In genomic region chr12:34248193-34249121, GRCm38 (mm10) we compare ENCODE assay signal across 13 mouse cellular contexts.
A peak's percentile ranks its signal among the peaks of the same experiment; 100 is the strongest.
DNase-seq lines count a peak whose midpoint lies in the region; ATAC-seq and TF ChIP-seq lines count a peak whose summit lies in the region.
"Had no signal": no experiment of that assay in that cellular context is flagged by ENCODE, and none has a peak within 500 bp of the region (broad histone marks: within the 10 kb centered on the region; RNA-seq: fewer than 3 reads in every experiment).

No protein-coding gene starts in this region.

- no peak for ATAC-seq in neural tube, embryonic 11.5 days (ENCODE audit: insufficient read depth, low FRiP score, low TSS enrichment)

- H3K27me3 ChIP-seq in neural tube, embryonic 11.5 days (ENCODE audit: control insufficient read depth, insufficient read depth, low read length), result no peaks in the 10 kb centered on the region
- no peaks in the 10 kb centered on the region for H3K27me3 ChIP-seq in forebrain, embryonic 10.5 days (ENCODE audit: poor library complexity, severe bottlenecking)
- H3K27me3 ChIP-seq: megakaryocyte, embryonic 14.5 days had no signal

- H3K4me2 ChIP-seq in neural tube, embryonic 11.5 days (ENCODE audit: low read depth), result no peak overlapping the region

- no peak for TF ChIP-seq POLR2A in embryonic fibroblast, embryonic 13.5 days (IDR thresholded peaks at IDR 0.05; ENCODE audit: low read depth, low read length)

- no peak overlapping the region for H3K4me3 ChIP-seq in embryonic fibroblast, embryonic 13.5 days (ENCODE audit: insufficient read depth, low read length)
- no peak overlapping the region for H3K4me3 ChIP-seq in neural tube, embryonic 11.5 days (ENCODE audit: low read depth, low read length)
- no peak overlapping the region for H3K4me3 ChIP-seq in forebrain, embryonic 10.5 days
- H3K4me3 ChIP-seq: megakaryocyte, embryonic 14.5 days had no signal

- no peak overlapping the region for H3K9ac ChIP-seq in neural tube, embryonic 11.5 days (ENCODE audit: low read length)

- no peaks in the 10 kb centered on the region for H3K9me3 ChIP-seq in neural tube, embryonic 11.5 days (ENCODE audit: control insufficient read depth, low read length)
- no peaks in the 10 kb centered on the region for H3K9me3 ChIP-seq in forebrain, embryonic 10.5 days
- H3K9me3 ChIP-seq: megakaryocyte, embryonic 14.5 days had no signal

- peak; percentile 28 for DNase-seq in CD4-positive helper T cell, adult 2 months (ENCODE audit: low read depth, low spot score)
- peak; percentile 18 for DNase-seq in NIH3T3 (ENCODE audit: low read depth)
- DNase-seq in neural tube, embryonic 11.5 days (ENCODE audit: low spot score), result peak; percentile 39
- DNase-seq in ovary, postnatal 14 days (ENCODE audit: low spot score), result no peak
- DNase-seq in layer of hippocampus, postnatal 10 days (ENCODE audit: low spot score in 2 of 2), result no peak
- no peak for DNase-seq in forebrain, embryonic 10.5 days (ENCODE audit: extremely low spot score, low spot score)
- DNase-seq: adrenal gland, postnatal 14 days; cerebellum, adult 11-12 months; gastrocnemius, postnatal 10 days; kidney, adult 9 months had no signal

- 76% methylated on average over 18 of the region's 18 CpGs for whole genome bisulfite sequencing in neural tube, embryonic 11.5 days
- WGBS in forebrain, embryonic 10.5 days, result 73% methylated on average over 18 of the region's 18 CpGs

- peaks cover 8% of the 10 kb centered on the region for H3K4me1 ChIP-seq in embryonic fibroblast, embryonic 13.5 days (ENCODE audit: control insufficient read depth, insufficient read depth, low read length)
- no peaks in the 10 kb centered on the region for H3K4me1 ChIP-seq in neural tube, embryonic 11.5 days (ENCODE audit: control insufficient read depth, insufficient read depth, low read length)
- peaks cover 10% of the 10 kb centered on the region; the same call in 1 of the 2 replicates for H3K4me1 ChIP-seq in forebrain, embryonic 10.5 days

- no peak; the same call in 1 of the 2 replicates for TF ChIP-seq CTCF in embryonic fibroblast, embryonic 13.5 days (IDR thresholded peaks at IDR 0.05; ENCODE audit: borderline replicate concordance, insufficient read depth, low read length)

- H3K36me3 ChIP-seq in neural tube, embryonic 11.5 days (ENCODE audit: control insufficient read depth, insufficient read depth, low read length), result no peaks in the 10 kb centered on the region
- H3K36me3 ChIP-seq in forebrain, embryonic 10.5 days (replicated peaks), result no peaks in the 10 kb centered on the region
- H3K36me3 ChIP-seq: G1E had no signal

- peak overlapping the region; percentile 51; the same call in 1 of the 2 replicates for H3K27ac ChIP-seq in embryonic fibroblast, embryonic 13.5 days (ENCODE audit: insufficient read depth, low read length)
- no peak overlapping the region for H3K27ac ChIP-seq in neural tube, embryonic 11.5 days (ENCODE audit: low read depth, low read length)
- no peak overlapping the region for H3K27ac ChIP-seq in forebrain, embryonic 10.5 days

Comparison
In these comparisons a context has a peak if more than half of its experiments do, and no peak if none do; other contexts are left out.
1. DNase-seq: peak in CD4-positive helper T cell, adult 2 months (single experiment), NIH3T3 (single experiment) and neural tube, embryonic 11.5 days (single experiment); none in ovary, postnatal 14 days (single experiment), layer of hippocampus, postnatal 10 days (0 of 2) and forebrain, embryonic 10.5 days (single experiment).